Mouse (Mus musculus) ES-E14 (cell line): ENCODE results near the gene Dab2ip. TPM values are rescaled to one million over a fixed set of nuclear protein-coding genes. Genes with fewer than 3 reads are reported as not detected.

Experiments used
- DNase-seq: peaks from one replicate; pipeline ENCODE4 v3.0.0-alpha.2; 2013; ENCODE audit warnings: low read depth, low spot score
- H3K27ac ChIP-seq: 2 replicates; pipeline ENCODE4 v1.5.1; 2012; ENCODE audit warnings: low read depth, mild to moderate bottlenecking, low read length, moderate library complexity, mixed read lengths; ENCODE audit not compliant: poor library complexity, insufficient read depth, severe bottlenecking
- H3K36me3 ChIP-seq: 2 replicates; pipeline ENCODE4 v1.6.1; 2012; ENCODE audit warnings: mild to moderate bottlenecking, low read length, moderate library complexity, mixed read lengths; ENCODE audit not compliant: control insufficient read depth, poor library complexity, insufficient read depth, severe bottlenecking
- H3K4me1 ChIP-seq, 2 experiments: fragments of 150-350 bp in 1 of 2; sonication (generic) in 1 of 2; 2 replicates each; pipeline ENCODE4 v1.6.1; 2012; ENCODE audit warnings: low read length in 2 of 2, mild to moderate bottlenecking in 1 of 2, mixed read lengths in 1 of 2; ENCODE audit not compliant: control insufficient read depth in 2 of 2, insufficient read depth in 2 of 2, poor library complexity in 1 of 2
- H3K4me3 ChIP-seq, 2 experiments: fragments of 150-350 bp in 1 of 2; sonication (generic) in 1 of 2; 2 replicates each; pipeline ENCODE4 v1.5.1; 2012; ENCODE audit warnings: low read length in 2 of 2, low read depth in 1 of 2, mild to moderate bottlenecking in 1 of 2, mixed read lengths in 1 of 2; ENCODE audit not compliant: insufficient read depth in 1 of 2, poor library complexity in 1 of 2, severe bottlenecking in 1 of 2
- H3K9ac ChIP-seq: 2 replicates; pipeline ENCODE4 v1.6.1; 2012; ENCODE audit warnings: low read depth, mild to moderate bottlenecking, low read length, mixed read lengths; ENCODE audit not compliant: poor library complexity, insufficient read depth, severe bottlenecking
- H3K9me3 ChIP-seq: fragments of 150-350 bp; sonication (generic); 2 replicates; pipeline ENCODE4 v1.6.1; 2012; ENCODE audit warnings: low read depth, mild to moderate bottlenecking, low read length; ENCODE audit not compliant: control insufficient read depth, insufficient read depth
- CHD2 ChIP-seq: IDR thresholded peaks from 2 replicates; pipeline ENCODE4 v1.6.1; 2014; ENCODE audit warnings: mild to moderate bottlenecking, low read depth, low read length, inconsistent platforms
- HCFC1 ChIP-seq: IDR thresholded peaks from 2 replicates; pipeline ENCODE4 v1.6.1; 2012; ENCODE audit warnings: low read length, inconsistent platforms, borderline replicate concordance; ENCODE audit not compliant: insufficient read depth
- MAFK ChIP-seq: IDR thresholded peaks from 2 replicates; pipeline ENCODE4 v1.6.1; 2014; ENCODE audit warnings: mild to moderate bottlenecking, low read depth, low read length, inconsistent platforms; ENCODE audit not compliant: insufficient read depth
- ZC3H11A ChIP-seq: IDR thresholded peaks from 2 replicates; pipeline ENCODE4 v1.6.1; 2012; ENCODE audit warnings: low read depth, mild to moderate bottlenecking, inconsistent platforms, low read length, borderline replicate concordance
- ZNF384 ChIP-seq: IDR thresholded peaks from 2 replicates; pipeline ENCODE4 v1.6.1; 2012; ENCODE audit warnings: low read depth, low read length, inconsistent platforms
- in situ Hi-C, 2 experiments: fragments of 600-800 bp; cut with MboI; formaldehyde crosslinking; loops; one replicate each; pipeline ENCODE4 v1.15.1; 2025; ENCODE audit warnings: low sequenced_read_pairs in 2 of 2, inconsistent platforms in 1 of 2; ENCODE audit not compliant: unreplicated experiment in 2 of 2
- total RNA-seq: library from RNA; depleted of rRNA; stranded (reverse); fragments of 300-350 nt; gene quantifications from 2 replicates; pipeline ENCODE4 v1.2.3, GENCODE M21; 2012

Dab2ip gene
- total RNA-seq, 1 experiment = 46.9 TPM

DNA sequence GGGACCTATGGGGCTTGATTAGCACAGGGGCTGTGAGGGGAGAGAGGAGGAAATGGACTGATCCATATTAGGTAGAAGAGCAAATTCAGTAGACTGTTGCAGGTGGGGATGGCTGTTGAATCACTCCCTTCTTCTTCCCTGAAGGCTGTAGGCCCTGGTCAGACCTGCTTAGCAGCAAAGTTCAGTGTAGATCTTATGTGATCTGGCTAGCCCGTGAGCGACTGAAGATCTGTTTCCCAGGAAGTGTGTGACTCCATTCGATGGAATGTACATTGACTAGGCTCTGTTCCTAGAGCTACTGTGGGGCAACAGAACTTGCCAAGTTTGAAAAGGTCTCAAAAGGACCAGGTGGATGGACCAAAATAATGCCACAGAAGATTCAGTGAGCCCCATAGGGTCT is 145.2 kb downstream of the Dab2ip start:
- DNase-seq = no peak
- H3K4me1 ChIP-seq = peaks cover 5 to 25% of the 10 kb centered on the region in 2 experiments; a peak in 2 of 4 replicates
- TF ChIP-seq ZC3H11A (no peak), ZNF384 (no peak), MAFK (no peak), CHD2 (no peak), HCFC1 (no peak)
- in situ Hi-C loops = no loop called here
- H3K36me3 ChIP-seq = peaks cover 2% of the 10 kb centered on the region; the same call in 1 of the 2 replicates
- no peak overlapping the region for H3K9ac ChIP-seq
- H3K9me3 ChIP-seq = no peaks in the 10 kb centered on the region
- H3K27ac ChIP-seq = no peak overlapping the region
- no peak overlapping the region for H3K4me3 ChIP-seq

DNA sequence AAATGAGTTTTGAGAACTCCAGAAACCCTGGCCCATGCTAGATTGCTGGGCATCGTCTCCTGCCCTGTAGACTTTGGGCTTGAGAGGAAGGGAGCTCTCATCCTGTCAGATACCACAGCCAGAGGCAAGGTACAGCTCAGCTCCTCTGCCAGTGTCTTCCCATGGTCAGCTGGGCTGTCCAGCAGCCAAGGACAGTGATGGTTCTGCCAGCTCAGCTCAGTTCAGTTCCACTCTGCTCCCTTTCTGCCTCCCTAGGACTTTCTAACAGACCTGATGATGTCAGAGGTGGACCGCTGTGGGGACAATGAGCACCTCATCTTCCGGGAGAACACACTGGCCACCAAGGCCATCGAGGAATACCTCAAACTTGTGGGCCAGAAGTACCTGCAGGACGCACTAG is 154.5 kb downstream of the Dab2ip start:
- in situ Hi-C loops = no loop called here
- TF ChIP-seq MAFK = no peak
- no peak for TF ChIP-seq CHD2
- no peak for TF ChIP-seq ZNF384
- no peak for TF ChIP-seq ZC3H11A
- no peak for TF ChIP-seq HCFC1

DNA sequence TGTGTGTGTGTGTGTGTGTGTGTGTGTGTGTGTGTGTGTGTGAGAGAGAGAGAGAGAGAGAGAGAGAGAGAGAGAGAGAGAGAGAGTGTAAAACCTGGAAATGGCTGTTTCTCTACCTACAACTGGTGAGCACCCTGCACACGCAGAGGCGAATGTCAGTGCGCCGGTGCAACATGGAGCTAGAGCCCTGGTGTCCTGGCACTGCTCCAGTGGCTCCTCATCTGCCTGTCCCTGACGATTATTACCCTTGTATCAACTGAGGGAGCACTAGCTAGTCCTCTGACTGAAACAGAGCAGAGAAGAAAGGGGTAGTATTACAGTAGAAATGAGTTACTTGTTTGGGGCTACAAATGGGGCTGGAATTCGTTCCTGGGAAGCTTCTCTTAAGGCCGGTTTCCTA is 155.4 kb downstream of the Dab2ip start:
- Histone ChIP-seq H3K9ac (no peak overlapping the region), H3K4me3 (no peak overlapping the region), H3K36me3 (peaks cover 54% of the 10 kb centered on the region), H3K9me3 (no peaks in the 10 kb centered on the region), H3K4me1 (peaks cover 0 to 3% of the 10 kb centered on the region in 2 experiments; a peak in 1 of 4 replicates), H3K27ac (no peak overlapping the region)
- no peak for DNase-seq
- TF ChIP-seq ZC3H11A = no peak
- no peak for TF ChIP-seq MAFK
- no peak for TF ChIP-seq ZNF384
- TF ChIP-seq CHD2 = no peak
- TF ChIP-seq HCFC1 = no peak
- in situ Hi-C loops = no loop called here

More for the DNA sequence above, 154.5 kb downstream of the Dab2ip start:
- Histone ChIP-seq H3K36me3 (peaks cover 48% of the 10 kb centered on the region), H3K27ac (no peak overlapping the region), H3K9me3 (no peaks in the 10 kb centered on the region), H3K4me3 (no peak overlapping the region), H3K4me1 (peaks cover 0 to 3% of the 10 kb centered on the region in 2 experiments; a peak in 1 of 4 replicates), H3K9ac (no peak overlapping the region)
- no peak for DNase-seq

DNA sequence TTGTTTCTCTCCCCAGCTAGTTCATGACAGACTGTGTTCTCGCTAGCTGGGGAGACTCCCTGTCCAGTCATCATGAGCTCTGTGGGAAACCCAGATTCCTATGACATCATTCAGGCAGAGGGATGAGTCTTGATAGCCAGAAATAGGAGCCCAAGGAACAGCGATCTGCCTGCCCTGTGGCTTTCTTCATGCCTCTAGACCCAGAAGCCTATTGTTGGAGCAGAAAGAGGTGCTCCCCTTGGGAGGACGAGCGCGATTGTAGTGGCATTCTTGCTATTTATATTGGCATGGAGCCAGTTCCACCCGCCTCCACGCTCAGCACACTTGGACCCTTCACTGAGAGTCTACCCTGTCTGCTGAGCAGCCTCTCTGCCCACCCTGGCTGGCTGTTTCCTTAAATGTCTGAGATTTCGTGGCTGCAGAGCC is 156.7 kb downstream of the Dab2ip start:
- peaks cover 59% of the 10 kb centered on the region for H3K36me3 ChIP-seq
- TF ChIP-seq ZNF384 (no peak), HCFC1 (no peak), ZC3H11A (no peak), MAFK (no peak), CHD2 (no peak)
- in situ Hi-C loops = no loop called here
- H3K27ac ChIP-seq = no peak overlapping the region
- no peak overlapping the region for H3K9ac ChIP-seq
- DNase-seq = no peak
- no peaks in the 10 kb centered on the region for H3K9me3 ChIP-seq
- no peak overlapping the region for H3K4me3 ChIP-seq
- H3K4me1 ChIP-seq = peaks cover under 1 to 3% of the 10 kb centered on the region in 2 experiments; a peak in 2 of 4 replicates

DNA sequence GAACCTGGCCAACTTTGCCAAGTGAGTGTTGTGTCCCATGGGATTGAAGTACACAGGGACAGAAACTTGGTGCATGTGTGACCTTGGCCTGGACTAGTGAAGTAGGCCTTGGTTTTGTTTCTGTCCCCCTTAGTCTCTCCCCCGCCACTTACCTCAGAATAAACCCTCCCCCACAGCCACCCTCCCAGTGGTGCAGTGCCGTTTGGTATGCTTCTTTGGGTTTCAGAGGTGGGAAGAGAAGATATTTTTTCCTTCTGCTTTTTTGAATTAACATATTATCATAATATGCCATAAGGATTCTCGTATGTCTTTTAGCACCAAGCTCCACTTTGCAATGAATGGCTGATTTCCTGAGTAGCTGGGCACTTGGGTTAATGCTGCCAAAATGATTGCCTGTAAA is 157.4 kb downstream of the Dab2ip start:
- no peaks in the 10 kb centered on the region for H3K9me3 ChIP-seq
- no peak overlapping the region for H3K4me3 ChIP-seq
- no peak overlapping the region for H3K27ac ChIP-seq
- no peak for DNase-seq
- in situ Hi-C loops = no loop called here
- H3K36me3 ChIP-seq = peaks cover 60% of the 10 kb centered on the region
- H3K9ac ChIP-seq = no peak overlapping the region
- TF ChIP-seq CHD2 = no peak
- no peak for TF ChIP-seq HCFC1
- TF ChIP-seq ZNF384 = no peak
- TF ChIP-seq ZC3H11A = no peak
- TF ChIP-seq MAFK = no peak
- H3K4me1 ChIP-seq = peaks cover 3% of the 10 kb centered on the region in 2 experiments; a peak in 2 of 4 replicates
